In genomic region chr1:181539846-181540769, GRCm38 (mm10) we compare ENCODE assay signal across 8 mouse cellular contexts. TPM values are rescaled to one million over a fixed set of nuclear protein-coding genes. Genes with fewer than 3 reads are reported as not detected.
DNase-seq lines count a peak whose midpoint lies in the region; ATAC-seq and TF ChIP-seq lines count a peak whose summit lies in the region.
"Had no signal": no experiment of that assay in that cellular context is flagged by ENCODE, and none has a peak within 500 bp of the region (broad histone marks: within the 10 kb centered on the region; RNA-seq: fewer than 3 reads in every experiment).

No protein-coding gene starts in this region.

- ATAC-seq in megakaryocyte progenitor cell, adult 5-6 weeks (replicated peaks; ENCODE audit: poor library complexity) = peak; percentile 80

- peak; percentile 76 for DNase-seq in MEL-GATA-1-ER (ENCODE audit: extremely low read depth, low read depth)
- DNase-seq in brain, embryonic 14.5 days (ENCODE audit: low read depth) = peak; percentile 39
- peak; percentile 68 for DNase-seq in kidney, postnatal 10 days
- no peak for DNase-seq in layer of hippocampus, postnatal 14 days (ENCODE audit: low spot score in 2 of 2)
- no peak for DNase-seq in right cerebral cortex, postnatal 10 days (ENCODE audit: low spot score in 2 of 2)
- no peak for DNase-seq in adrenal gland, adult 2 months
- DNase-seq: gastrocnemius, postnatal 14 days had no signal

- no peak for TF ChIP-seq POLR2A in brain, embryonic 14.5 days (IDR thresholded peaks at IDR 0.05; ENCODE audit: borderline replicate concordance, extremely low read depth, insufficient read depth, insufficient read length, poor library complexity, severe bottlenecking)

- TF ChIP-seq CTCF in brain, embryonic 14.5 days (IDR thresholded peaks at IDR 0.05; ENCODE audit: borderline replicate concordance, extremely low read depth, insufficient read depth, insufficient read length) = no peak

RNA-seq across cellular contexts. Expression of gene Ccdc121, which starts 28.9 kb away (rescaled TPM):
- polyA plus RNA-seq in brain, embryonic 14.5 days (2012; rRNA removed) = 0.04 and 0.09 TPM in 2 replicates
- not detected in 2 replicates for total RNA-seq in megakaryocyte progenitor cell, adult 5-6 weeks (2015)
- total RNA-seq in megakaryocyte progenitor cell, adult 5-6 weeks (2017) = not detected in 2 replicates
- under 1 TPM; 0.58 to 0.69 TPM for total RNA-seq in layer of hippocampus, postnatal 14 days (2021)
- not detected for total RNA-seq in adrenal gland, adult 2 months (2021)
- not detected in 2 replicates for polyA plus RNA-seq in adrenal gland, adult 2 months (2012; rRNA removed)
- total RNA-seq: gastrocnemius, postnatal 14 days had no signal

RNA-seq across cellular contexts. Expression of gene Dnah14, which starts 36.3 kb away (rescaled TPM):
- polyA plus RNA-seq in brain, embryonic 14.5 days (2012; rRNA removed) = 0.03 and 0.14 TPM in 2 replicates
- not detected in 2 replicates for total RNA-seq in megakaryocyte progenitor cell, adult 5-6 weeks (2015)
- total RNA-seq in megakaryocyte progenitor cell, adult 5-6 weeks (2017) = 1.7 and 2.5 TPM in 2 replicates
- under 1 TPM; 0.32 to 0.72 TPM for total RNA-seq in layer of hippocampus, postnatal 14 days (2021)
- total RNA-seq in adrenal gland, adult 2 months (2021) = under 1 TPM; 0.03 to 0.14 TPM
- not detected in 2 replicates for polyA plus RNA-seq in adrenal gland, adult 2 months (2012; rRNA removed)

Comparison
In these comparisons a context has a peak if more than half of its experiments do, and no peak if none do; other contexts are left out.
1. DNase-seq: peak in MEL-GATA-1-ER (single experiment), brain, embryonic 14.5 days (single experiment) and kidney, postnatal 10 days (single experiment); none in layer of hippocampus, postnatal 14 days (0 of 2), right cerebral cortex, postnatal 10 days (0 of 2) and adrenal gland, adult 2 months (single experiment).